Mouse (Mus musculus) lung, postnatal 0 days (tissue): ENCODE measurements around the gene Btbd35f9. TPM values are rescaled to one million over a fixed set of nuclear protein-coding genes. Genes with fewer than 3 reads are reported as not detected.
"Not testable (repeated sequence)": the region's sequence is repeated elsewhere in the genome, so short reads cannot be mapped to it uniquely, and the experiment has no call there.

Source experiments
- ATAC-seq: fragments of 200-750 bp; cut with Nextera tagmentation; 2 replicates; pipeline ENCODE4 v1.8.0; 2017; ENCODE audit warnings: moderate library complexity
- DNase-seq: peaks from one replicate; pipeline ENCODE4 v3.0.0-alpha.2; 2016; ENCODE audit warnings: low spot score
- H3K27ac ChIP-seq: fragments of 300-500 bp; sonication (generic); 2 replicates; pipeline ENCODE4 v1.5.1; 2014; ENCODE audit warnings: antibody characterized with exemption, mild to moderate bottlenecking, low read length, mixed read lengths
- H3K27me3 ChIP-seq: fragments of 300-500 bp; sonication (generic); replicated peaks from 2 replicates; pipeline ENCODE4 v1.6.1; 2014; ENCODE audit warnings: low read length, mixed read lengths; ENCODE audit not compliant: insufficient read depth
- H3K36me3 ChIP-seq: fragments of 300-500 bp; sonication (generic); 2 replicates; pipeline ENCODE4 v1.6.1; 2014; ENCODE audit warnings: low read length, mixed read lengths; ENCODE audit not compliant: insufficient read depth
- H3K4me1 ChIP-seq: fragments of 300-500 bp; sonication (generic); 2 replicates; pipeline ENCODE4 v1.6.1; 2014; ENCODE audit warnings: antibody characterized with exemption, low read depth, low read length, mixed read lengths; ENCODE audit not compliant: insufficient read depth
- H3K4me2 ChIP-seq: fragments of 300-500 bp; sonication (generic); replicated peaks from 2 replicates; pipeline ENCODE4 v1.6.1; 2014; ENCODE audit warnings: low read depth, mild to moderate bottlenecking, low read length, moderate library complexity, mixed read lengths
- H3K4me3 ChIP-seq: fragments of 300-500 bp; sonication (generic); 2 replicates; pipeline ENCODE4 v1.5.1; 2014; ENCODE audit warnings: low read depth, low read length
- H3K9ac ChIP-seq: fragments of 300-500 bp; sonication (generic); replicated peaks from 2 replicates; pipeline ENCODE4 v1.6.1; 2014; ENCODE audit warnings: low read depth, mild to moderate bottlenecking
- H3K9me3 ChIP-seq: fragments of 300-500 bp; sonication (generic); 2 replicates; pipeline ENCODE4 v1.6.1; 2016; ENCODE audit warnings: low read length, mixed read lengths
- WGBS: fragments of 180-500 bp; shearing (Covaris S2); extraction: QIAGEN DNeasy Blood & Tissue Kit; methylation state at CpG from one replicate; pipeline ENCODE4 v1.1.7; 2014; 5-methylcytosine and 5-hydroxymethylcytosine counted together
- polyA plus RNA-seq: library from polyadenylated mRNA; unstranded; fragments of >200 nt; fragmentation: Nextera tagmentation; extraction: Ambion mirVana; gene quantifications from 2 replicates; pipeline ENCODE4 v1.2.1, GENCODE M21; 2015

Btbd35f9 gene
- not detected in 2 replicates for polyA plus RNA-seq

DNA sequence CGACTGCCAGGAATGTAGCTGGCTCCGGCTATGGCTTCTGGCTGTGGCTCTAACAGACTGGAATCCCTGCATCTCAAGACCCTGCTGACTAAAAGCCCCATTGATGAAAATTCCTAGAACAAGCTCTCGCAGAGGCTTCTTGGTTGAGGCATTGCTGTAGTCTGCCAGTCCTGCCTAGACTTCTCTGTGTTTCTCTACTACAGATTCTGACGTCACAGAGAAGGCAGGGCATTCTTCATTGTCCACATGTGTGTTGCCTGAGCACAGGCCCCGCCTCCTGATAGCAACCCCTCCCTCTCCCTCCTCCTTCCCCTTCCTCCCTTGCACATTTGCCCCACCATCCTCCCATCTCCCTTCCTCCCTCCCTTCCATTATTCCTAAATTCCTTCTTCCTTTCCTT is at the start of gene Btbd35f9:
Btbd35f9 (minus strand) TSS at position 101 of the 400 bp plus-strand sequence.
- not testable (repeated sequence) for H3K9me3 ChIP-seq, H3K36me3 ChIP-seq, H3K9ac ChIP-seq, H3K4me3 ChIP-seq, H3K27ac ChIP-seq, DNase-seq, H3K4me1 ChIP-seq, H3K4me2 ChIP-seq, H3K27me3 ChIP-seq, ATAC-seq
- WGBS: no CpG with 5 or more reads among the region's 5 CpGs

Other genes starting within 250 kb of the Btbd35f9 start
- not detected in 2 replicates for gene Btbd35f6, start 205.0 kb downstream of the Btbd35f9 start, polyA plus RNA-seq
- gene Gm21870, start 174.7 kb downstream of the Btbd35f9 start, polyA plus RNA-seq: not detected in 2 replicates
- gene Spin2g, start 77.2 kb upstream of the Btbd35f9 start, polyA plus RNA-seq: not detected in 2 replicates